Mouse (Mus musculus) large intestine, adult 2 months (tissue): ENCODE results near the gene Rai2. TPM values are rescaled to one million over a fixed set of nuclear protein-coding genes. Genes with fewer than 3 reads are reported as not detected.
"Not testable (repeated sequence)": the region's sequence is repeated elsewhere in the genome, so short reads cannot be mapped to it uniquely, and the experiment has no call there.

ENCODE experiments used
- DNase-seq: peaks from one replicate; pipeline ENCODE4 v3.0.0-alpha.2; 2012; ENCODE audit warnings: low read depth, low spot score
- WGBS: fragments of 180-500 bp; shearing (Covaris S2); methylation state at CpG from one replicate; pipeline ENCODE4 v1.1.7; 2018; 5-methylcytosine and 5-hydroxymethylcytosine counted together
- polyA plus RNA-seq: library from polyadenylated mRNA; depleted of rRNA; stranded (reverse); fragments of >200 nt; gene quantifications from 2 replicates; pipeline ENCODE4 v1.2.3, GENCODE M21; 2012

Rai2 gene
- polyA plus RNA-seq, 1 experiment = 5.1 TPM

- no peak for DNase-seq
- WGBS = 22% methylated on average over 6 of the region's 6 CpGs
Measured at GRCm38 (mm10) chrX:161790182-161790581, 73.3 kb downstream of the Rai2 start.

- DNase-seq = not testable (repeated sequence)
- 19% methylated on average over 2 of the region's 2 CpGs for WGBS
Measured at GRCm38 (mm10) chrX:161826186-161826585, 109.3 kb downstream of the Rai2 start.
